Mouse (Mus musculus) olfactory bulb, adult 2 months (tissue): ENCODE measurements around the gene Surf1.

Experiments used
- CTCF ChIP-seq: fragments of 200-500 bp; IDR thresholded peaks from 2 replicates; pipeline ENCODE4 v1.5.1; 2012; ENCODE audit warnings: low read depth, mild to moderate bottlenecking, low read length, moderate library complexity; ENCODE audit not compliant: insufficient read depth
- POLR2A ChIP-seq: fragments of 200-500 bp; IDR thresholded peaks from 2 replicates; pipeline ENCODE4 v1.6.1; 2012; ENCODE audit warnings: mild to moderate bottlenecking, low read depth, low read length, moderate library complexity; ENCODE audit not compliant: insufficient read depth

DNA sequence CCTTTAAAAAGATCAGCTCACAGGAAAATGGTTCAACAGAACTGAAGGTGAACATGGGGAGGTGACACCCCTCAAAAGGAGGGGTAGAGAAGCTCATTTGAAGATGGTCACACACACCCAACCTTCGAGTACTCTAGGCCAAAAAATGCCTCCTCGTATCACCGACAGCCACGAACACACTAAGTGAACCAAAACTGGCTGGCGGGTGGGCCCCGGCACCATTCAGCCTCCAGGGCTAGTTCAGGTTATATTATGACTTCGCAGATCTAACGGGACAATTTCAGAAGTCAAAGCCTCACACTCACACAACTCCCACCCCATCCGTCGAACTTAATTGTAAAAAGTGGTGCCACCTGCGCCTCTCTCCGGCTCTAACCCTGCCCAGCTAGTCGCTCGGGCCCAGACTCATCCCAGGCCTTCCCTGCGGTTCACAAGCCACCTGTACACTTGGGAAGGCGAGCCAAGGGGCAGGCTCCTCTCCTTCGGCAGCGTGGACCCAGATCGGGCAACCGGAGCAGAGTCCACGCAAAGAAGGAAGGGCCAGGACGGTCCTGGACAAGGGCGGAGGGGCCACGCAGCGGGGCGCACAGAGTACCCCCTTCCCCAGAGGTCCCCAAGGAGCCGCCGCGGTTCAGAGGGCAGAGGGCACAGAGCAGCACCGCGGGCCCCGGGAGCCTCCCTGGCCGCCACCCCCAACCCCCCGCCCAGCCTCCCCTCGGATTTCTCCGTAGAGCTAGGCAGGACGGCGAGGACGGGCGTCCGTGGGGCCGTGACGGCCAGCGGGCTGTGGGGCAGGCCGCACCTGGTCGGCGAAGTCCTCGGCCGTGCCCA is 16.4 kb upstream of the Surf1 start:
- no peak for TF ChIP-seq CTCF
- no peak for TF ChIP-seq POLR2A
